Mouse (Mus musculus): Measurements from ENCODE around the gene Spire2.

The Spire2 gene

DNA sequence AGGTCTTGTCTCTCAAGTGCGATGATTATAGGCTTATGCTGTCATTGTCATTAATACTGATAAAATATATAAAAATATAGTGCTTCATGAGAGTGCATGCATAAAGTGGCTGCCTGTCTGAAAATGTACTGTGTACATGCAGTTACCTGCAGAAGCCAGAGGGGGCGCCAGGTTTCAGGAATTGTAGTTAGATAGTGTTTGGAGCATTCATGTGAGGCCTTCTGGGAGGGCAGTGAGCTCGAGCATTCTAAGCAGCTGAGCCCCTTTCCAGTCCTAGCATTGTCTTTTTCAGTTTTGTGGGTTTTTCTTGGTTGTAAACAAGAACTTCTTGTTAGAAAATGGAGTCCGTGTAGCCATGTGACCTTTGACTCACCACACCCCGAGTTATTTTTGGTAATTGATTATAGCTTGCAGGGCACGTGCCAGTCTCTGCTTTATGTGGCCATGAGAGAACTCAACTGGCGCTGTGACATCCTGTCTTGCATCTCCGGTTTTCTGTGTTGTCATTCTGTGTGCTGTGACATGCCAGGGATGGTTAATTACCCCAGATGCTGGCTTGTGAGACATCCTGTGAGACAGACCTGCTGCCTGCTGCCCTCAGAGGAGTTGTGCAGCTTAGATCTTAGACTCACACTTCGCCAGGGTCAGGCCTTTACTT lies 52.5 kb downstream of the Spire2 start:
- DNase-seq, result peak; percentile 56 to 73

DNA sequence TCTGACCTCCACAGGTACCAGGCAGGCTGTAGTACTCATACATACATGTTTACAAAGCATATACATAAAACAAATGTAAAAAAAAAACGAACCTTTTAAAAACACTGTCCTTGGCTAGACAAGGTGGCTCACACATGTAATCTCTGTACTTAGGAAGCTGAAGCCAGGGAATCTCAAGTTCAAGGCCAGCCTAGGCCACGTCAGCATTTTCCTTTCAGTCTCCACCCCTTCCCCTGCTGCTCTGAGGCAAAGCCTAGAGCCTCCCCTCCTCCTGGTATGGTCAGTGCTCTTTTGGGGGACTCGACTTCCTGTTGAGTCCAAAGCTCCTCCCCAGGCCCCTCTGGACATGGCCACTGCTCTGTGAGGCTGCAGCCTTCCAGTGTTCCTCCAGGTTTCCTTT lies 54.5 kb downstream of the Spire2 start:
- DNase-seq, result no peak

DNA sequence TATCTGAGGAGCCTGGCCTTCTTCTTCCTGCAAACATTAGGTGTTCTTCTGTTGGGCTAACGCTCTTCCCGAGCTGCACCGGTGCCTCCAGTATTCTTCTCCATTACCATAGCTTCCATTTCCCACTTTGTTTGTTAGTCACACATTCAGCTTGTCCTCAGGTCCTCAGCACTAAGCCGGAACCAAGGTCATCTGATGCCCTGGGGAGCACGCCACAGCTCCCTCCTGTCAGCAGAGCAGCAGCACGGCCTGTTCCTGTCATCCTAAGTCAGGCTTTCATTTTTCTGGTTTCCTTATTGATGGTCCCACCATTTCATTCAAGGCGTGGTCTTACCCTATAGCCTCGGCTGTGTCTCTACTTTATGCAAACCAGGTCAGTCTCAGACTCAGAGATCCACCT lies 55.3 kb downstream of the Spire2 start:
- no peak for DNase-seq

DNA sequence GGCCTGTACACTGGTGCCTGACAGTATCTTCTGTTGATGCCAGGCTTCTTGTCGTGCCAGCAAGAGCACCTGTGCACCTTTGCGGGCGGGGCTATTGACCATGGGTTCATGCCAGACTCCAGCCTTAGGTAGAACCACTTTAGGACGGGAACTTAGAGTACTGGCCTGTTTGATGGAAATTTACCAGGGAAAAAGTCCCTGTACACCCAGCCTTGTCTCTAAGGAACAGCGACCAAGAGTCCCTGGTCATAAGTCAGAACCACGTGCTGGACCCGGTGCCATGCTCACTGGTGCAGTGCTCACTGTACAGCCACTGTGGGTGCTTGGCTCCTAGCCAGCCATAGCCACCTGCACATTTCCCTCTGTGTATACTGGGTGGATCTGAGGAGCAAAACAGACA lies 56.5 kb downstream of the Spire2 start:
- peak in 1 of 2 experiments; percentile 52 for DNase-seq

DNA sequence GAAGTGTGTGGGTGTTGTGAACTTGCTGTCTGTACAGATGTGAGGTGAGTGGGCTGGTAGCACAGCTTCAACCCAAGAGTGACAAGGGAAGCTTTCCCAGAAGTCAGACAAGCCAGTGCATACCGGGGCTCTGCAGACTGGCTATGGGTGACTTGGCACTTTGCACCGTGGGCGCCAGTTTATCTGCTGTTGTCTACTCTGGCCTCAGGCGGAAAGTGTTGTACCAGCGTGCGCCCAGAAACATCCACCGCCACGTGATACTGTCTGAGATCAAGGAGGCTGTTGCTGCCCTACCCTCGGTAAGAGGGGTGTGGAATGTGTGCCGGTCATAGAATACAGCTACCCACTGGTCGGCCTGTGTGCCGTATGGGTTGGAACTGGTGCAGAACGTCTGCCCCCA lies 65.8 kb downstream of the Spire2 start:
- no peak for DNase-seq

DNA sequence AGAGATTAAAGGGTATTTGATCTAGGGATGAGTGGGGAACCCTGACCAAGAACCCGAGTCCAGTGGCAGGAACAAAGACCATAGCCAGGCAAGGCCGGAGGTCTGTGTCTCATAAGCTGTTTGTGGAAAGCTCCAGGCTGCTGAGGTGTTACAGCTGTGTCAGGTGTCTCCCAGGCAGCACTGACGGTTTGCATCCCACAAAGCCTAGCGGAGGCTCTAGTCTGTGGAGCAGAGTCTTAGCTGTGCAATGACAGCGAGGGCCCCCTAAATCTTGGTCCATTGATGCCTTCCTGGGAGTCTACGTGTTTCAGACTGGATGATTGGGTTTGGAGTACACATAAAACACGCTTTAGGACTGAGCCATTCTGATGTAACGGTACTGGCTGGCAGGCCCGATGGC lies 69.4 kb downstream of the Spire2 start:
- no peak for DNase-seq

DNA sequence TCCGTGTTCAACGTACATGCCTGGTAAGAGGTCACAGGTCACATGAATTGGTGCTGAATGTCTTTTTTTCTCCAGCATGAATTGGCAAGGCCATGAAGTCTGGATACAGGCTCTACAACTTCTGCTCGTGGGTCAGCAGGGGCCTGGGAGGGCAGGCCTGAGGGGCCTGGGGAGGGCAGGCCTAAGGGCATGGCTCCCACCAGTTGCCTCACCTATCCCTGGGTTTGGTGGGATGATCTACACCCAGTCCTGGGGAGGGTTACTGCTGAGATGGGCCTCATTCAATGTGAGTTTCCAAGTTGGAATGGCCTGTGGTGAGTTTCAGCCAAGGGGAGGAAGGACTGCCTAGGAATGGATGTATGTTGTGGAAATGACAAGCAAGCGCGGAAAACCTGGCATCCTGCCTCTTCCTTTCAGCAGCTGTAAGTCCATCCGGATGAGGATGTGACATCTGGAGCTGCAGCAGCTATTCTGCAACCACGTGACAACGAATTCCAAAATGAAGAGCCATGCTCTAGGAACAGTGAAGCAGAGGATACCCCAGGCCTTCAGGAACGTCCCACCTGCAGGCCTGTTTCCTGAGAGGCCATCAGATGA lies 70.3 kb downstream of the Spire2 start:
- DNase-seq, result no peak

DNA sequence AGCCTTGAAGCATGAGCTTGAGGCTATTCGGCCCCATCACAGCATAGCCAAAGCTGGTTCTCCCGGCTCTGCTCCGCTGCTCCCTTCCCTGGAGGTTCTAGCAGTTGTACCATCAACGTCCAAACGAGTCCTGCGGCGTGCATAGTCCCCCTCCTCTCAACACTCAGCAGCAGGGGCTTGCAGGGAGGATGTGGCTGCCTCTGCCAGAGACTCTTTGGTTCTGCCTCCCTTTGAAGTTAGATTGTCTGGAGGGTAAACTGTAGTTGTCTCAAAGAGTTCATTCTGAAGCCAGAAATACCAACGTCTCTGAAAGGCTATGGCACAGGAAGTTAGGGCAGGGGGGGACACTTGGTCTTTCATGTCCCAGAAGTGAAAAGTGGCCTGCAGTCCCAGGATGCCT lies 72.0 kb downstream of the Spire2 start:
- DNase-seq, result no peak

DNA sequence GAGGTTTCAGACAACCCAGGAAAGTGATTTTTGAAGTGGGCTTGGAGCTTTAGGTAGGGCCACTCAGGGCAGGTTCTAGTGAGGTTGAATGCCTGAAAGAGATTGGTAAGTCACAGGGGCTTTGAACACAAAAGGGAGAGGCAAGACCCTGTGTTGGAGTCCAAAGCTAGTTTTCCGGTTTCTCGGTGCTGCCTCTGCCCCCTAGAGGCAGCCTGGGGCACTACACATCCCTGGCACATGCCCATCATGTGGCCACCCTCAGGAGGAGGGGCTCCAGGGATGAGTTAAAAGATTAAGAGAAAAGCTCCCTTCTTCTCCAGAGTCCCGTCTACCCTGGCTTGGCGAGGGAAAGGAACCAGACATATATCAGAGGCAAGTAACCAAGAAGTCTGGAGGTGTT lies 74.3 kb downstream of the Spire2 start, which contains the start of gene Mc1r:
TSS of gene Mc1r (plus strand) at position 322 of the 400 bp plus-strand sequence.
- DNase-seq, result peak; percentile 86 to 90

DNA sequence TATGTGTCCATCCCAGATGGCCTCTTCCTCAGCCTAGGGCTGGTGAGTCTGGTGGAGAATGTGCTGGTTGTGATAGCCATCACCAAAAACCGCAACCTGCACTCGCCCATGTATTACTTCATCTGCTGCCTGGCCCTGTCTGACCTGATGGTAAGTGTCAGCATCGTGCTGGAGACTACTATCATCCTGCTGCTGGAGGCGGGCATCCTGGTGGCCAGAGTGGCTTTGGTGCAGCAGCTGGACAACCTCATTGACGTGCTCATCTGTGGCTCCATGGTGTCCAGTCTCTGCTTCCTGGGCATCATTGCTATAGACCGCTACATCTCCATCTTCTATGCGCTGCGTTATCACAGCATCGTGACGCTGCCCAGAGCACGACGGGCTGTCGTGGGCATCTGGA lies 75.1 kb downstream of the Spire2 start:
- DNase-seq, result no peak

DNA sequence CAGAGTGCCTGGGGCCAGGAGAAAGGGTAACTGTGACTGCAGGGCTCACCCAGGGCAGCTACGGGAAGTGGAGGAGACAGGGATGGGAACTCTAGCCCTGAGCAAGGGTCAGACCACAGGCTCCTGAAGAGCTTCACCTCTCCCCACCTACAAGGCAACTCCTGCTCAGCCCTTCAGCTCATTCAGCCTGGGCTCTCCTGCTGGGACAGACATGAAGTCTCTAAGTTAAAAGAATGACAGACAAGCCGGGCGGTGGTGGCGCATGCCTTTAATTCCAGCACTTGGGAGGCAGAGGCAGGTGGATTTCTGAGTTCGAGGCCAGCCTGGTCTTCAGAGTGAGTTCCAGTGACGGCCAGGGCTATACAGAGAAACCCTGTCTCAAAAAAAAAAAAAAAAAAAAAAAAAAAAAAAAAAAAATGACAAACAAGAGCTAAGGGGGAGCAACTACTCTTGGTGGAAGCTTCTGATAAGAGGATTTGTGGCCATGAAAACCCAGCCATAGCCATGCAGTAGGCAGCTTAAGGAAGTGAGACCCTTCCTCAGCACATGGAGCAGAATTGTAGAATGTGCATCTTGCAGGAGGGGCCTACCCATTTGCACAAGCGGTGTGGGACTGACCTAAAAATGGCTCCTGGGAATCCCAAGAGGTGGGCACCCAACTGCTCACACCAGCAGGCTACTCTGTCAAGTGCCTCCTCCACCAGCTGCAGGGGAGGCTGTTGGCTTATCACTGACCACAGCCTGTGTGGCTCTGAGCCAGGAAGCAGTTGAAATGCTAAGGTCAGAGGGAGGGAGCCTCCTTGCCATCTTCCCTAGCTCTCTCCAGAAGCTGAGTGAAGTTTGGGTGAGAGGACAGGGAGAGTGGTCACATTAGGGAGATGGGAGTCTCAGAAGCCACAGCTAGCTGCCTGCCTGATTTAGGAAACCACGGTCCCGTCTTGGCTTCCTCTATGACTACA lies 76.4 kb downstream of the Spire2 start:
- peak in 1 of 2 experiments; percentile 52 for DNase-seq

DNA sequence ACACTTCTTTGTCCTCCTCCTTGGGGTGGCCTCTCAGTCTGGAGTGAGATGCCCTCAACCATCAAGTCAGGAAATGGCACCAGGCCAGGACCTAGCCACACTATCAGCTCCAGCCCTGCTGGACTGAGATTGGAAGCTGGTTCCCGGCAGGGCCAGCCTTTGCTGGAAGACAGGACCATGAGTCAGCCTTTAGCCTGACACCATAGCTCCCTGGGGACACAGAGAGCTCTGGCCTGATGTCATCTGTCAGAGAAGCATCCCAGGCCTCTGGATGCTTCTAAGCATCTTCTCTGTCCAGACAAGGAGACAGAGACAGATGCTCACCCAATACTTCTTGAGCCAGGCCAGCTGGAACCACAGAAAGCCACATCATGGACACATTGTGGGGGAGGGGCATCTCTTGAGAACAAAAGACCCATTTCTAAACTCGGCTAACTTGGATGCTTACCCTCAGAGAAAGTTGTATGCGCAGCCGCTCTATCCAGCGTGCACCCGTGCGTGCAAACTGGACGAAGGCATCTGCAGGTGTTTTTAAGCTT lies 77.6 kb downstream of the Spire2 start:
- peak; percentile 86 to 87 for DNase-seq

DNA sequence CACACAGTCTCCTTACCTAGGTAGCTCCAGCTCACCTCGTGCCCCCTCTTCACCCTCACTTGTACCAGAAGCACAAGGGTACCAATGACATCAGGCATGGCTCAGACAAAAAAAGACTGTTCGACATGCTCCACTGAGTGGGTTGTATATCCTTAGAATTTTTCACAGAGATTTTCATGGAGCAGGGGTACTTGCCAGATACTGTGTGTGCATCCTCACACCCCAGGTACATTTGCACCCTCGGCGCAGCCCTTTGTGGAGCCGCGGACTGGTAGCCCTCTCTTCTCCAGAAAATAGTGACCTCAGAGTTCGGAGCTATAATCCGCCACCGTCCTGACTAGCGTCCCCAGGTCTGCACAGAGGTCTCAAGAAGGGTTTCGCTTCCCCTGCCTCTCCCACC lies 78.3 kb downstream of the Spire2 start:
- peak in 1 of 2 experiments; percentile 59 for DNase-seq

DNA sequence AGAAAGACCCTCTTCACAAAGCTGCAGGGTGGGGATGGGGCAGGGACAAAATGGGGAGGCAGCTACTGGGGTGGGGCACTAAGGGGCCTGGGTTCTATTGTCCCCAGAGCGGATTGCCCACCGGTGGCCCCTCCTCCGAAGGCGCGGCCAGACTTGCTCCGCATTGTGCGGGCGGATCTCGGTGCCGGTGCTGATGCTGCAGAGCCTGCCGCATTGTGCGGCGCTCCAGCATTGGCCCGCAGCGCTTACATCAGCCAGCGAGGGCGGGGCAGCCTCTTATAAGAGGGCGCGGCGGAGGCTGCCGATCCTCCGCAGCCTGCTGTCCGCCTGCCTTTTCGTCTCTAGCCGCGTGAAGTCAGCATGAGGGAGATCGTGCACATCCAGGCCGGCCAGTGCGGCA lies 78.7 kb downstream of the Spire2 start, which contains the start of gene Tubb3:
TSS of gene Tubb3 (plus strand) at position 179 of the 400 bp plus-strand sequence.
- DNase-seq, result peak; percentile 95 to 97

DNA sequence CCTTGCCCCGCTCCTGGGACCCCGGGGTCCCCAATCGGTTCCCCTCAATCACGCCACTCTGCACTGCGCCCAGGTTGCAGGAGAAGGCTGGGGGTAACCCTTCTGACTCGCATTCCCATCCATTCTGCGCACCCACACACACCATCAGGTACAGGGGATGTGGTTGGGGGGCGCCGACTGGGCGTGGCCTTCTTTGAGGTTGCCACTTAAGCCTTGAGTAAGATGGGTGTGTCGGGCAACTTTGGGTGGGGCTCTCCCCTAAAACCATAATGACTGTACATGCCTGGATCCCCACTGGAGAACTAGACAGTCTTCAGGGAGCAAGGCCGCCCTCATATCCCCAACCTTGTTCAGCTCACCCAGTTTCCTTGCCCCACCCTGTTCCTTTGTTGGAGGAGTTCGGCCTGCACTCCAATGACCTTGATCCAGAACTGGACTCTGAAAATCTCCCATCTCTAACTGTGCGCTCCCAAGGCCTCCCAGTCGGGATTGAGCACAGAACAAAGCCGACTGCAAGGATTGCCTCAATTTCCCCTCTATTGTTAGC lies 79.3 kb downstream of the Spire2 start:
- peak; percentile 67 to 69 for DNase-seq

DNA sequence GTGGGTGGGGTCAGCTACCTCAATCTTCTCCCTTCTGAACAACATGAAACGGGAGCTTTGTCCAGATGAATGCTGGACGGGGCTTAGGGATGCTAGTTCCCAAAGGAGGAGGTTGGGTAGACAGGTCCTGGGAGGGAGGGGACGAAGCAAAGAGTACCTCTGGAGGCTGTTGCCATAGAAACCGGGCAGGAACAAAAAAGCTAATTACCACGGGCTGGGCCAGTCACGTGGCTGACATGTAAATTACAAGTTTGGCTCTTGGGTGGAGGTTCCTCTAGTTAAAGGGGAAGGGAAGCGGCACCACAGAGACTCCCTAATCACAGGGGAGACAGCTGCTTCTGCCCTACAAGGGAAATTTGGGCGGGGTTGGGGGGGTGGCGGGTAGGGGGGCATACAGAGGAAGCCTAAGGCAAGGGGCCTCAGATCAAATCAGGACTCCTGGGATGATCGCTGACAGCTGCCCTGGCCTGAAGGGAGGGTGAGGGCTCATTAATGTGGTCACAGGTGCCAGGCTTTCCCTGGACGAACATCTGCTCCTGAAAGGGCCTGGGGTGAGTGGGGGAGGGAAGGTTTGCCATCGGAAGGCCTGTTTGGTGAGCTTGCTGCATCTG lies 80.2 kb downstream of the Spire2 start:
- DNase-seq, result peak; percentile 75 to 82

DNA sequence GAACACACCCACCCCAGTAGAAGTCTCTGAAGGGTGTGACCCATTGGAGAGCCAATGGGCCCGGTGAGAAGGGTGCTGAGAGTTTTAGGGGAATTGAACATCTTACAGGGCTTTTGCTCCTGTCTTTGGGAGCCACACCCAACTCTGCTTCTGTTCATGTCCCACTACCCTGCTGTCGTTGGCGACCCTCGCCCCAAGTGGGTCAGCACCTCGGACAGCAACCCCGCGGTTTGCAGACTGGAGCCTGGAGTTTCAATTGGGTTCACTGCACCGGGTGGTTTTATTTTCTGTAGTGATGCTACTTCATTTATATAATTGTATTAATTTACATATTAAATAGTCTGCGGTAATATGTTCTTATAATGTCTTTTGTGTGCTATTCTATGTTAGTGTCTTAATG lies 81.7 kb downstream of the Spire2 start:
- DNase-seq, result no peak

DNA sequence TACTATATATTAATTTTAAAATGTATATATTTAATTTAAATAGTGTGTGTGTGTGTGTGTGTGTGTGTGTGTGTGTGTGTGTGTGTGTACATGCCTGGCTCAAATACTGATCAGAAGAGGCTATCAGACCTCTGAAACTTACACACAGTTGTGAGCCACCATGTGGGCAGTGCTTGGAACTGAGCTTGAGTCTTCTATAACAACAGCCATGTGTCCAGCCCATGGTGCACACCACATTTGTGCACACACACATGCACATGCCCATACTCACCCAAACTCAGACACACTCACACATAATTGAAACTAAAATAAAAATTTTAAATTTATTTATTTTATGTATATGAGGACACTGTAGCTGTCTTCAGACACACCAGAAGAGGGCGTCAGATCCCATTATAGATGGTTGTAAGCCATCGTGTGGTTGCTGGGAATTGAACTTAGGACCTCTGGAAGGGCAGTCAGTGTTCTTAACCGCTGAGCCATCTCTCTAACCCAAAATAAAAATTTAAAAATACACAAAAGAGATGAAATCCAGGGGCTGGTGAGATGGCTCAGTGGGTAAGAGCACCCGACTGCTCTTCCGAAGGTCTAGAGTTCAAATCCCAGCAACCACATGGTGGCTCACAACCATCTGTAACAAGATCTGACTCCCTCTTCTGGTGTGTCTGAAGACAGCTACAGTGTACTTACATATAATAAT lies 82.6 kb downstream of the Spire2 start:
- peak in 1 of 2 experiments; percentile 24 for DNase-seq

DNA sequence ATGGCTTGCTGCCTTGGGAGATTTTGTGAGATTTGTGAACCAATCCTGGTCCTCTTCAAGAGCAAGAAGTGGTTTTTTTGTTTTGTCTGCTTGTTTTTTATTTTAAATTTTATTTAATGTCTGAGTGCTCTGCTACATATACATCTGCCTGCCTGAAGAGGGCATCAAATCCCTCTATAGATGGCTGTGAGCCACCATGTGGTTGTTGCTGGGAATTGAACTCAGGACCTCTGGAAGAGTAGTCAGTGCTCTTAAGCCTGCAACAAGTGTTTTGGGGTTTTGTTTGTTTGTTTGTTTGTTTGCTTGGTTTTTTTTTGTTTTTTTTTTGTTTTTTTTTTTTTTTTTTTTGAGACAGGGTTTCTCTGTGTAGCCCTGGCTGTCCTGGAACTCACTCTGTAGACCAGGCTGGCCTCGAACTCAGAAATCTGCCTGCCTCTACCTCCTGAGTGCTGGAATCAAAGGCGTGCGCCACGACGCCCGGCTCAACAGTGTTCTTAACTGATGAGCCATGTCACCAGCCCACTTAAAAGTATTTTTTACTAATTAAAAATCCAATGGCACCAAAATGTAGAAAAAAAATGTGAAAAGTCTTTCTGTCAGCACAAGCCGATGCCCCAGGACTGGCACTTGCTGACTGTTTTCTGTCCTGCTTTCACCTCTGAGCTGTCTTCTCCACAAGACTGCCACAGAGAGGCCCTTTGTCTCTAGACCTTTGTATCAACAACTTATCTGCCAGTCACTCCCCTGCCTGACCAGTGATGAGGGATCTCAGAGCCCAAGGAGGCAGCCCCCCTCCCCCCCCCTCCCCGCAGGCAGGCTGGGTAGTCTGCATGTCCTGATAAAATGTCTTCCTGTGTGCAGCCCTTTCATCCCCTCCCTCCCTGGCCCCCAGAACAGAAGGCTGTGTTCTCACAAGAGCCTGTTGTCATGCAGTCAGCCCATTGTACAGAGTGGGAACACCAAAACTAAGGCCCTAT lies 83.7 kb downstream of the Spire2 start:
- DNase-seq, result peak in 1 of 2 experiments; percentile 57

DNA sequence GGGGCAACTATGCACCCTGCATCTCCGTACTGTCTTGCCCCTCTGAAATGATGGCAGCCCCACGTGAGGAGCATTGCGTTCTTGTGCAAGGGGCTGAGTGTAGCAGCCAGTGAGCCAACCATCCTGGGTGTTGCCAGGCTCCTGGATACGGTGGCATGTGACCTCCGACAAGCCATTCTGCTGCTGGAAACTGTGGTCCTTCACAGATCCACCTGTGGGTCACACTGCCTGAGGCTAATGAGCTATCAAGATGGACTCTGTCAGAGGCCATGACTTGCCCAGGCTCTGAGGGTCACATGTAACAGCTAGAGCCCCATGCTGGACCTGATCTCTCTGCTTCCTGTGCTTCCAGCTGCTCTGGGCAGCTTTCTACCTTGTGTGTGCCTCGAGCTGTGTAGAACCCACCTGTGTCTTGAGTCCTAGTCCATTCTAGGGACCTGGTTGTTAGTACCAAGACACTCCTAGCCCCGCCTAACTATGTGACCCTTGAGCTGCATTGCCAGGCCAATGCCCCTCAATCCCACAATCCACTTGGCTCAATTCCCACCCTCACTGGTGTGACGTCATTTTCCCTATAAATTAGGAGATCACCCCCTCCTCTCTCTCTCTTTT lies 84.5 kb downstream of the Spire2 start:
- DNase-seq, result peak in 1 of 2 experiments; percentile 22
